Mouse (Mus musculus): ENCODE results near the gene Plpp4. TPM values are rescaled to one million over a fixed set of nuclear protein-coding genes. Genes with fewer than 3 reads are reported as not detected.

The Plpp4 gene
- polyA plus RNA-seq (2016; fragmentation: Nextera tagmentation; extraction: Ambion mirVana): 0.28 and 0.34 TPM in 2 replicates

DNA sequence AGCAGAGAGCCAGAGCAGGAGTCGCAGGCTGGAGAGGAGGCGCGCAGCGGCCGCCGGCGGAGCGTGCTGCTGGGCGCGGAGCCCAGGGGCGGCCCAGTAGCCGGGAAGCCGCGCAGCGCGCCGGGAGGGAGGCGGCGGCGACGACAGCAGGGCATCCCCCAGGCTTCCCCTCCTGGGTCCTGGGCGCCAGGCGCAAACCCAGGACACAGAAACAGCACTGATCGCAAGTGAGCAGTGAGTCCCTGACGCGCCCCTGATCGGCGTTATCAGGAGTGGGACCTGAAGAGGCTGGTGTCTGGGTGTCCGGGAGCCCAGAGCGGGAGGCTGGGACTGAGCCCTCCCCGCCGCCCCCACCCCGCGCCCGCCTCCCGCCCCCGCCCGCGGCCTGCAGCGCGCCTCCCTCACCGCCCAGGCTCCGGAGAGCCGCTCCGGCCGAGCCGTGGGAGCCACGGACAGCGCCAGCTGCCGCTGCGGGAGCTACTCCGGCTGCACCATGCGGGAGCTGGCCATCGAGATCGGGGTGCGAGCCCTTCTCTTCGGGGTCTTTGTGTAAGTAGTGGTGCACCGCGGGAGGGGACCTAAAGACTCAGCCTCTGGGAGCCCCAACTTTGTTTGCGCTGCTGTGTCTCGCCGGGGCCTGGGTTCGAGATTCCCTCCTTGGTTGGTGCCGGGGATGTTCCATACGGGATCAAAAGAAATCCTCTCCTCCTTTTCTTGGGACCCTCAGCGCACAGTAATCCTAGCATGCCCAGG, at the start of gene Plpp4:
Plpp4 (plus strand) TSS at position 411 of the 753 bp plus-strand sequence.
- peak; percentile 80 for DNase-seq (ENCODE audit: low spot score)
- Histone ChIP-seq H3K27me3 (ENCODE audit: insufficient read depth, poor library complexity, severe bottlenecking) (peaks cover 79% of the 10 kb centered on the region), H3K36me3 (no peaks in the 10 kb centered on the region), H3K27ac (peak within 1 kb of the TSS; percentile 59; the same call in 1 of the 2 replicates), H3K4me1 (peaks cover 18% of the 10 kb centered on the region), H3K9me3 (no peaks in the 10 kb centered on the region), H3K4me3 (peak within 1 kb of the TSS; percentile 65)
- under 1% methylated on average over 65 of the region's 66 CpGs for WGBS

DNA sequence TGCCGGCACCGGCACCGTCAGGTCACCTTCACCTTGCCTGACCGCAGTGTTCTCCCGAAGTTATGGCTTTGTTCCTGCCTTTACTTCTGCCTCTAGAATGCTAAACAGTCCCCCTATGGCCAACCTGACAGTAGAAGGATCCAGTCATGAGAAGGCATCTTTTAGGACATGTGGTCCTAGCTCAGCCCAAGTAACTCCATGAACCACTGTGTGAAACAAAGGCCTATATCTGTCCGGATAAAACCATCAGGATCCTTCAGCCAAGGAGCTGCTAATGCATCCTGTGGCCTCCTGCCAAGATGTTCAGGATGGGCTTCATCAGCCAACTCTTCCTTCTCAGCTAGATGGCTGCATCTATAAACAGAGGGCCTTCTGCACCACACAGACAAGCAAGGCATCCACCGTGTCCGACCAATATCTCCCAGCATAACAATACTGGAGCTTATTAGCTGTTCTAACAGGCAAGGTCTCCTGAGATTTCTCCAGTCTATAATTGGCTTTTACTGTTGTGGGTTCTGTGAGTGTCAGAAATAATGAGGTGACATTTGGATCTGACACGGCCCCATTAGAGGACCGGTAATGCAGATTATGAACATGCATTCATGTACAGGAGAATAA, 40.8 kb upstream of the Plpp4 start:
- DNase-seq (ENCODE audit: low spot score): peak; percentile 22
- Histone ChIP-seq H3K27ac (no peak overlapping the region), H3K4me1 (no peaks in the 10 kb centered on the region), H3K27me3 (ENCODE audit: insufficient read depth, poor library complexity, severe bottlenecking) (no peaks in the 10 kb centered on the region), H3K4me3 (no peak overlapping the region), H3K36me3 (no peaks in the 10 kb centered on the region), H3K9me3 (no peaks in the 10 kb centered on the region)
- 90% methylated on average over 10 of the region's 10 CpGs for WGBS

DNA sequence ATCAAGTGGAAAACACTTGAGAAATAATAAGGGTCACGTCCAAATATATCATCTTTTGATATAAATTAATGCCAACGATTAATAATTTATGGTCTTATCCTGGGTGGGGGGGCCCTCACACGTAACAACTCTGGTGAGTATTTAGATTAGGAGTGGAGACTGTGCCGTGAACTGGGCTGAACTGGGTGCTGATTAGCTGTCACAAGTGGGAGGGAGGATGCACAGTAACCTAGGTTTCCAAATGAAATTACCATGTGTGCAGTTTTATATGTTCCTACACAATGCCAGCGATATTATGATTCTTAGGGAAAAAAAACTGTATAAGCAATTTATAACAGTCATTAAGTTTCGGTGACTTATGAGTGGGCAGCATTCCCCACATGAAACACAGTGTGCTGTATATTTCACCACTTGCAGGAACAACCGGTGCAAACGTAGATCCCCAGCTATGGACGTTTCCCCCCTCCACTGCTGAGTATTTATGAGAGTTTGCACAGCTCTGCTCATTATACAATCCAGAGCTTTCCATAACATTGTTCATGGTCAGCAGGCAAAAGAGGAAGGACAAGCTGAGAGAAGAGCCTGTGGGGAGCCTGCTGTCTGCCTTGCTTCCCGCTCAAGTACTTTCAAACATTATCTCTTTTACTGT, 40.2 kb upstream of the Plpp4 start:
- no peak overlapping the region for H3K4me3 ChIP-seq
- H3K36me3 ChIP-seq: no peaks in the 10 kb centered on the region
- H3K27ac ChIP-seq: no peak overlapping the region
- peak; percentile 14 for DNase-seq (ENCODE audit: low spot score)
- 79% methylated on average over 10 of the region's 10 CpGs for WGBS
- H3K4me1 ChIP-seq: no peaks in the 10 kb centered on the region
- H3K27me3 ChIP-seq (ENCODE audit: insufficient read depth, poor library complexity, severe bottlenecking): no peaks in the 10 kb centered on the region
- H3K9me3 ChIP-seq: no peaks in the 10 kb centered on the region

DNA sequence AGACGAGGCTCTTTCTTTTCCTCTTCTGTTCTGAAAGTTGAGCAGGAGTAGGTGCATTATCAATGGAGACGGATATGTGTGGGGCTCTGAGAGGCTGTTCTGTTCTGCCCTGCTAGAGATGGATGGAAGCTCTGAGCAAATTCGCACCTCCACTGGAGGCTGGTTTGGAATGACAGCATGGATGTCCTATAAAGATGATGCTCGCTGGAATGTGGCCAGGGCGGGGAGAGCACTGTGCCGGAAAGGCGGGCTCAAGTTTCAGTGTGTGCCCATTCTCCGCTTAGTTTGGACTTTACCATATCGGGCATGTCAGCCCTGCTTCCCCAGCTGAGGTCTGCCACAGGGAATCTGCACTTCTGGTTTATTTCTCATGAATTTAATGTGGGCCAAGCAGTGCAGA, 35.9 kb upstream of the Plpp4 start:
- 72% methylated on average over 9 of the region's 9 CpGs for WGBS
- DNase-seq (ENCODE audit: low spot score): peak; percentile 52
- Histone ChIP-seq H3K27me3 (ENCODE audit: insufficient read depth, poor library complexity, severe bottlenecking) (no peaks in the 10 kb centered on the region), H3K4me3 (no peak overlapping the region), H3K36me3 (no peaks in the 10 kb centered on the region), H3K27ac (no peak overlapping the region), H3K4me1 (no peaks in the 10 kb centered on the region), H3K9me3 (no peaks in the 10 kb centered on the region)

DNA sequence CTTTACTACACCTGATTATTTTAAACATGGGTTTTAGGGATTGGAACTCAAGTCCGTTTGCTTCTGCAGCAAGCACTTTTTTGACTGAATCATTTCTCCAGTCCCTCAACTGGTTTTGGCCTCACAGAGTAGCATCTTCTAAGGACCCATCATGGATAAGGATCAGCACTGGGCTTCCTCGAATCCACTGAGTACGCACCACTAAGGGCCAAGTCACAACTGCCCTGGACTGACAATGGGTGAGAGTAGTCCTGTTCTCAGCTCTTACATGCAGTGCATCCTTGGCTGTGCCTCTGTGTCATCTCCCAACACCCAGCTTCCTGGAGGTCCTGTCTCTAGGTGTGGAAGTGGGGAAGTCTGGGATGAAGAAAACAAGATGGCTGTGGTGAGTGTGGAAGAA, 35.2 kb upstream of the Plpp4 start:
- Histone ChIP-seq H3K4me3 (no peak overlapping the region), H3K36me3 (no peaks in the 10 kb centered on the region), H3K27me3 (ENCODE audit: insufficient read depth, poor library complexity, severe bottlenecking) (no peaks in the 10 kb centered on the region), H3K27ac (no peak overlapping the region), H3K4me1 (no peaks in the 10 kb centered on the region), H3K9me3 (no peaks in the 10 kb centered on the region)
- WGBS: 73% methylated on average over 3 of the region's 3 CpGs
- peak; percentile 62 for DNase-seq (ENCODE audit: low spot score)

DNA sequence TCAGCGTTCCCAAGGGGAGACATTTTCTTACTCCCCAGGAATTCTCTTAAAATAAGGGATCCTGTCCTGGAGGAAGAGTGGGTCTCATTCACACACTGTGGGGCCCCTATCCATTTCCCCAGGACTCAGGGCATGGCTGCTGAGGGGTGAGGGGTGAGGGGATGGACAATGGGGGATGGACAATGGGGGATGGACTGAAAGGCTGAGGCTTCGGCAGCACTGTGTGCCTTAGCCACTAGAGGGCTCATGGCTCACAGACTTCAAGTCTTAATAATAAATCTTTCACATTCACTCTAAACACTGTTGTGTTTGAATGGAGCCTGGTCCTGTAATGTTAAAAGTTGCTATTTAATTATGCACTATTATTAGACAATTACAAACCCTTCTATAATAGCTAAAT, 21.4 kb upstream of the Plpp4 start:
- no peaks in the 10 kb centered on the region for H3K9me3 ChIP-seq
- H3K36me3 ChIP-seq: no peaks in the 10 kb centered on the region
- H3K27ac ChIP-seq: no peak overlapping the region
- no peak for DNase-seq (ENCODE audit: low spot score)
- peaks cover 5% of the 10 kb centered on the region; the same call in 1 of the 2 replicates for H3K4me1 ChIP-seq
- H3K27me3 ChIP-seq (ENCODE audit: insufficient read depth, poor library complexity, severe bottlenecking): no peaks in the 10 kb centered on the region
- no peak overlapping the region for H3K4me3 ChIP-seq
- 56% methylated on average over 2 of the region's 2 CpGs for WGBS

DNA sequence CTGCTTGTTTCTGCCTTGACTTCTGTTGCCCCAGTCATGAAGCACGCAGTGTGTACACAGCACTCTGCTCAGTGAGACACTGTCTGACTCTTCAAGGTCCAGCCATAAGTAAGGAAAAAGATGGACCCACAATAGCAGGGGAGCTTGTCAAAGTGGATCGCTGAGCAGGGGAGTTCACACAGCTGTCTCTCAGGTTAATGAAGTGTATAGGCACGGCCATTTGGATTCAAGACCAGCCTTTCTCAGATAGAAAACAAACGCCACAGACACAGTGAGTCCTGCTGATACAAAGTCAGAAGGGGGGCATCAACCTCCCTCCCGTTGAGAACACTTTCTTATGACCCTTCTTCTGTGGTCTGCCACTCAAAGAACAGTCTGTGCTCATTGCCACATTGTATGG, 20.8 kb upstream of the Plpp4 start:
- no peak for DNase-seq (ENCODE audit: low spot score)
- no peaks in the 10 kb centered on the region for H3K9me3 ChIP-seq
- no peak overlapping the region for H3K27ac ChIP-seq
- H3K4me1 ChIP-seq: peaks cover 5% of the 10 kb centered on the region; the same call in 1 of the 2 replicates
- H3K27me3 ChIP-seq (ENCODE audit: insufficient read depth, poor library complexity, severe bottlenecking): no peaks in the 10 kb centered on the region; the same call in 1 of the 2 replicates
- WGBS: 76% methylated on average over 5 of the region's 5 CpGs
- H3K4me3 ChIP-seq: no peak overlapping the region
- H3K36me3 ChIP-seq: no peaks in the 10 kb centered on the region

DNA sequence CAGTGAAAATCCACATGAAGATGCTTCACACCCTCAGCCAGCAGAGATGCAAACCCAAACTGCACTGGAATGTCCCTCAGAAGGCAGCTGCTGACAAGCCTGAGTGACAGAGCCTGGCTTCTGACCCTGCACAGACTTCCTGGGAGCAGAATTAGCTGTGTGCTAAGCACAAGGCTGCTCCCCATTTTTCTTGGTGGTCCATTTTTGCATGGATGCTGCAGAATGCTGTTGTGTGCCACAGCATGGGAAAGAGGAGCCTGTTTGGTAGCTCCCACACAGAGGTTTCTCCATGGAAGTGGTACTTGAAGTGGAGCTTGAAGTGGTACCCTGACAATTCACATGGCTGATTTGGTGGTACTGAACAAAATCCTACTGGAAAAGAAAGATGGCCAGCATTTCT, 5.8 kb upstream of the Plpp4 start:
- no peak overlapping the region for H3K27ac ChIP-seq
- peaks cover 19% of the 10 kb centered on the region for H3K4me1 ChIP-seq
- peaks cover 41% of the 10 kb centered on the region for H3K27me3 ChIP-seq (ENCODE audit: insufficient read depth, poor library complexity, severe bottlenecking)
- DNase-seq (ENCODE audit: low spot score): peak; percentile 70
- H3K9me3 ChIP-seq: no peaks in the 10 kb centered on the region
- H3K4me3 ChIP-seq: no peak overlapping the region
- H3K36me3 ChIP-seq: no peaks in the 10 kb centered on the region

DNA sequence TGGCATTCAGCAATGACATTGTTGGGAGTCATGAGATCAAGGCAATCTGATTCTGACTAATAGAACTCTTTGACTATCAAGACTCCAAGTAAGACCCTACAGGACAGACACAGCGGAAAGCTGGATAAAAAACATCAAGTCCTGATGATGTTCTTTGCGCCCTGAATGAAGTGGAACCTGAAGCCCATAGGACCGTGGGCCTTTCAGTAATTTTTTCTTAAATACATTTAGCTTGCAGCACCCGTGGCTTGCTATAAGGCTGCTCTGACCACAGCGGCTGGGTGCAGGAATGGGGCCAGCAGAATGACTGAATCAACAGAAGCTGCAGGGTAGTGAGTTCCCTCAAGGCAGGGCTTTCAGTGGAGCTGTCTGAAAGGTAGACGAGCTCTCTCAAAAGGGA, 3.4 kb upstream of the Plpp4 start:
- H3K4me3 ChIP-seq: no peak overlapping the region
- H3K36me3 ChIP-seq: no peaks in the 10 kb centered on the region
- WGBS: 82% methylated on average over 6 of the region's 6 CpGs
- peaks cover 60% of the 10 kb centered on the region for H3K27me3 ChIP-seq (ENCODE audit: insufficient read depth, poor library complexity, severe bottlenecking)
- peak; percentile 52 for DNase-seq (ENCODE audit: low spot score)
- no peaks in the 10 kb centered on the region for H3K9me3 ChIP-seq
- H3K4me1 ChIP-seq: peaks cover 31% of the 10 kb centered on the region
- H3K27ac ChIP-seq: no peak overlapping the region

DNA sequence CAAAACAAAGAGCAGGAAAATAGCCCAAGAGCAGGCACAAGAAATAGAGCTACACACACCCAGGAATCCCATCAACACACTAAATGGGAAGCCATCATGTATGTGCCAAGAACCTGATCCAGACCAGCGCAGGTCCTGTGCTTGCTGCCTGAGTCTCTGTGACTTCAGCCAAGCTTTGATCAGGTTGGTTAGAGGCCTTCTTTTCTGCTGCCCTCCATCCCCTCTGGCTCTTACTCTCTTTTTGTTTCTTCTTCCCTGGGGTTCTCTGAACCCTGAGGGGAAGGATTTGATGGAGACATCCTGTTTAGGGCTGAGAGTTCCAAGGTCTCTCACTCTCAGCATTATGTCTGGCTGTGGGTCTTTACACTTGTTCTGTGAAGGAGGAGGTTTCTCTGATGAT, 2.7 kb upstream of the Plpp4 start:
- DNase-seq (ENCODE audit: low spot score): peak; percentile 64
- no peak overlapping the region for H3K4me3 ChIP-seq
- H3K9me3 ChIP-seq: no peaks in the 10 kb centered on the region
- H3K4me1 ChIP-seq: peaks cover 29% of the 10 kb centered on the region
- H3K27ac ChIP-seq: no peak overlapping the region
- H3K27me3 ChIP-seq (ENCODE audit: insufficient read depth, poor library complexity, severe bottlenecking): peaks cover 65% of the 10 kb centered on the region
- H3K36me3 ChIP-seq: no peaks in the 10 kb centered on the region
- WGBS: 83% methylated on average over 1 of the region's 1 CpGs

DNA sequence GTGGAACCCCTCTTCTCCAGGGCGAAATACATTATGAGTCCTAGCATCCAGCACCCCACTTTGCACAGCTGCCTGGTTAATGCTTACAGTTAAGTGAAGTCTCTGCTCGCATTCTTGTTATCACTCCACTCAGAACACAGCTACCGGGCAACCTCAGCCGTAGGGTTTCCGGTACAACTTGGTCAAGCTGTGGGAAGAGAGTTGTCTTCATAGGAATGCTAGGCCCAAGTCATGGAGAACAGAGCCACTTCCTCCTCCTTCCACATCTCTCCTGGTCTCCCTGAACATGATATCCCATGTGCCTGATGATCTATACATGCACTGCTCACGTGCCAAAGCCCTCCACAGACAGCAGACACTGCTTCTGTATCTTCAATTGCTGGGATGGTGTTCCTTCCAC, 1.4 kb upstream of the Plpp4 start:
- Histone ChIP-seq H3K27me3 (ENCODE audit: insufficient read depth, poor library complexity, severe bottlenecking) (peaks cover 75% of the 10 kb centered on the region), H3K4me3 (no peak overlapping the region), H3K27ac (no peak overlapping the region), H3K9me3 (no peaks in the 10 kb centered on the region), H3K36me3 (no peaks in the 10 kb centered on the region), H3K4me1 (peaks cover 27% of the 10 kb centered on the region)
- peak; percentile 61 for DNase-seq (ENCODE audit: low spot score)
- 86% methylated on average over 6 of the region's 6 CpGs for WGBS

DNA sequence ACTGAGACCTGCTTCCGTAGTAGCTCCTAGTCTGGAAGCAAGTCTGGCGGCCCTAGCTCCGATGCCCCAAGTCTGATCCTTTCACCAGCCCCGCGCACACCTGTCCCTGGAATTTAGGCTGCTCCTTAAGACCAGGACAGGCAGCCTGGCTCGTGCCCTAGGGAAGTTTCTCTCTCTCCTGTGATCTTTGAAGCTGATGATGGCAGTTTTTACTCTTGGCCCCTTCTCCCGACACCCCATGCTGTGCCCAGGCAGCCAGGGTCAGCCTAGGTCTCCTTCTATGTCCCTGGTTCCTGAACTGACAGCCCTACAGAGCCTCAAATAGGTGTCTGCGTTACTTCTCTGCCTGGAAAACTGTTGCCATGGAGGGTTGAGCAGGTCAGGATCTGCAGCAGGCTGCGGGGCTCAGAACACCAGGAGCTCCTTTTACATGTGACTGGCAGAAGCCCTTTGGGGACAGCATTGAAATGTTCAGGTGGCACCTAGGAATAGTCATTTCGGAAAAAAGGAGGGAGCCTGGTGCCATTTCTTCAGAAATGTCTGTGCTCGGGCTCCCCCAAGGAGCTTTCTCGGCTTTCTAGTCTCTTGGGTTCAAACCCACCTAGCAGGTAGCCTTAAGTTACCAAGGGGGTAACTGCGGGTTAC, 665 bp downstream of the Plpp4 start:
- Histone ChIP-seq H3K9me3 (no peaks in the 10 kb centered on the region), H3K4me1 (peaks cover 12% of the 10 kb centered on the region), H3K27me3 (ENCODE audit: insufficient read depth, poor library complexity, severe bottlenecking) (peaks cover 78% of the 10 kb centered on the region), H3K4me3 (peak overlapping the region; percentile 65), H3K36me3 (no peaks in the 10 kb centered on the region), H3K27ac (no peak overlapping the region)
- DNase-seq (ENCODE audit: low spot score): peak; percentile 43
- WGBS: 15% methylated on average over 13 of the region's 13 CpGs

DNA sequence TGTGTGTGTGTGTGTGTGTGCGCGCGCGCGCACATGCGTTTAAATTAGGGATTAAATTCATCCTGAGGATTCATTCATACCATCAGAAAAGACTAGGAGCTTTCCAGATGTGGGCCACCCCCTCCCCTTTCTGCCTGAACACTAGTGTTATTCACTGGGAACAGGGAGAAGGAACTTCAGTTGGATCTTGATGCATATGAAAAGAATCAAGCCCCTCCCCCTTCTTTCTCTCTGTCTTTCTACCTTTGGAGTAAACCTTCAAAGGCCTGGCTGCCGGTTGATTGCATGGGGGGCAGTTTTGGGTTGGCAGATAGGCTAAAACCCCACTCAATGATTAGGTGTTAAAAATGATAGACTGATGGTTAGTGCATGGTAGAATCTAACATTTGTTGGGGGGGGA, 1.5 kb downstream of the Plpp4 start:
- peaks cover 70% of the 10 kb centered on the region for H3K27me3 ChIP-seq (ENCODE audit: insufficient read depth, poor library complexity, severe bottlenecking)
- peak; percentile 9 for DNase-seq (ENCODE audit: low spot score)
- no peaks in the 10 kb centered on the region for H3K9me3 ChIP-seq
- WGBS: 78% methylated on average over 7 of the region's 7 CpGs
- H3K27ac ChIP-seq: no peak overlapping the region
- H3K4me1 ChIP-seq: peaks cover 12% of the 10 kb centered on the region; the same call in 1 of the 2 replicates
- H3K4me3 ChIP-seq: no peak overlapping the region
- no peaks in the 10 kb centered on the region for H3K36me3 ChIP-seq
